Mouse (Mus musculus) stomach, embryonic 14.5 days (tissue): Measurements from ENCODE around the gene Pced1b. TPM values are rescaled to one million over a fixed set of nuclear protein-coding genes. Genes with fewer than 3 reads are reported as not detected.
"Not testable (repeated sequence)": the region's sequence is repeated elsewhere in the genome, so short reads cannot be mapped to it uniquely, and the experiment has no call there.

Experiments used
- ATAC-seq: fragments of 200-750 bp; cut with Nextera tagmentation; 2 replicates; pipeline ENCODE4 v1.8.0; 2017; ENCODE audit warnings: low read depth, moderate TSS enrichment; ENCODE audit not compliant: insufficient number of reproducible peaks, insufficient read depth, low FRiP score
- H3K27ac ChIP-seq: fragments of 300-500 bp; sonication (generic); 2 replicates; pipeline ENCODE4 v1.5.1; 2014; ENCODE audit warnings: mild to moderate bottlenecking, low read length, moderate library complexity, mixed read lengths
- H3K27me3 ChIP-seq: fragments of 300-500 bp; sonication (generic); 2 replicates; pipeline ENCODE4 v1.6.1; 2014; ENCODE audit warnings: low read length, control low read depth, mixed read lengths; ENCODE audit not compliant: control insufficient read depth, insufficient read depth
- H3K36me3 ChIP-seq: fragments of 300-500 bp; sonication (generic); 2 replicates; pipeline ENCODE4 v1.6.1; 2014; ENCODE audit warnings: mild to moderate bottlenecking, control low read depth, low read length, moderate library complexity, mixed read lengths; ENCODE audit not compliant: control insufficient read depth, insufficient read depth
- H3K4me1 ChIP-seq: fragments of 300-500 bp; sonication (generic); 2 replicates; pipeline ENCODE4 v1.6.1; 2014; ENCODE audit warnings: low read length, control low read depth, mixed read lengths; ENCODE audit not compliant: control insufficient read depth, insufficient read depth
- H3K4me2 ChIP-seq: fragments of 300-500 bp; sonication (generic); replicated peaks from 2 replicates; pipeline ENCODE4 v1.6.1; 2014; ENCODE audit warnings: low read depth, low read length, control low read depth
- H3K4me3 ChIP-seq: fragments of 300-500 bp; sonication (generic); 2 replicates; pipeline ENCODE4 v1.5.1; 2014; ENCODE audit warnings: low read depth, low read length, control low read depth
- H3K9ac ChIP-seq: fragments of 300-500 bp; sonication (generic); replicated peaks from 2 replicates; pipeline ENCODE4 v1.6.1; 2014; ENCODE audit warnings: low read depth, mild to moderate bottlenecking, control low read depth, low read length, moderate library complexity, mixed read lengths
- H3K9me3 ChIP-seq: fragments of 300-500 bp; sonication (generic); 2 replicates; pipeline ENCODE4 v1.6.1; 2016; ENCODE audit warnings: low read depth, low read length, control low read depth; ENCODE audit not compliant: control insufficient read depth
- WGBS: fragments of 180-500 bp; shearing (Covaris S2); extraction: QIAGEN DNeasy Blood & Tissue Kit; methylation state at CpG from one replicate; pipeline ENCODE4 v1.1.7; 2014; 5-methylcytosine and 5-hydroxymethylcytosine counted together
- polyA plus RNA-seq: library from polyadenylated mRNA; unstranded; fragments of >200 nt; fragmentation: Nextera tagmentation; extraction: Ambion mirVana; gene quantifications from 2 replicates; pipeline ENCODE4 v1.2.1, GENCODE M21; 2014

Gene Pced1b
- polyA plus RNA-seq, 1 experiment from 2014 or later = 4.1 TPM

- WGBS = 95% methylated on average over 7 of the region's 7 CpGs
- H3K9ac ChIP-seq = no peak overlapping the region
- H3K27ac ChIP-seq = no peak overlapping the region
- H3K4me2 ChIP-seq = no peak overlapping the region
- H3K9me3 ChIP-seq = no peaks in the 10 kb centered on the region
- no peak overlapping the region for H3K4me3 ChIP-seq
- ATAC-seq = no peak
- peaks cover 8% of the 10 kb centered on the region; the same call in 1 of the 2 replicates for H3K4me1 ChIP-seq
- no peaks in the 10 kb centered on the region for H3K27me3 ChIP-seq
- H3K36me3 ChIP-seq = no peaks in the 10 kb centered on the region
These were observed 124.0 kb downstream of the Pced1b start for GRCm38 (mm10) chr15:97370880-97371279.

GRCm38 (mm10) chr15:97372043-97372442, 125.1 kb downstream of the Pced1b start:
- not testable (repeated sequence) for H3K9ac ChIP-seq, H3K27me3 ChIP-seq, H3K4me2 ChIP-seq, H3K27ac ChIP-seq, H3K4me3 ChIP-seq, H3K36me3 ChIP-seq, ATAC-seq, H3K9me3 ChIP-seq
- peaks cover 11% of the 10 kb centered on the region; the same call in 1 of the 2 replicates for H3K4me1 ChIP-seq
- WGBS = 58% methylated on average over 3 of the region's 3 CpGs

GRCm38 (mm10) chr15:97372611-97373131, 125.8 kb downstream of the Pced1b start:
- 55% methylated on average over 6 of the region's 6 CpGs for WGBS
- H3K4me1 ChIP-seq = peaks cover 11% of the 10 kb centered on the region; the same call in 1 of the 2 replicates
- H3K4me2 ChIP-seq = no peak overlapping the region
- H3K4me3 ChIP-seq = no peak overlapping the region
- H3K9me3 ChIP-seq = no peaks in the 10 kb centered on the region
- no peaks in the 10 kb centered on the region for H3K27me3 ChIP-seq
- no peak for ATAC-seq
- H3K36me3 ChIP-seq = no peaks in the 10 kb centered on the region
- no peak overlapping the region for H3K27ac ChIP-seq
- H3K9ac ChIP-seq = no peak overlapping the region

DNA sequence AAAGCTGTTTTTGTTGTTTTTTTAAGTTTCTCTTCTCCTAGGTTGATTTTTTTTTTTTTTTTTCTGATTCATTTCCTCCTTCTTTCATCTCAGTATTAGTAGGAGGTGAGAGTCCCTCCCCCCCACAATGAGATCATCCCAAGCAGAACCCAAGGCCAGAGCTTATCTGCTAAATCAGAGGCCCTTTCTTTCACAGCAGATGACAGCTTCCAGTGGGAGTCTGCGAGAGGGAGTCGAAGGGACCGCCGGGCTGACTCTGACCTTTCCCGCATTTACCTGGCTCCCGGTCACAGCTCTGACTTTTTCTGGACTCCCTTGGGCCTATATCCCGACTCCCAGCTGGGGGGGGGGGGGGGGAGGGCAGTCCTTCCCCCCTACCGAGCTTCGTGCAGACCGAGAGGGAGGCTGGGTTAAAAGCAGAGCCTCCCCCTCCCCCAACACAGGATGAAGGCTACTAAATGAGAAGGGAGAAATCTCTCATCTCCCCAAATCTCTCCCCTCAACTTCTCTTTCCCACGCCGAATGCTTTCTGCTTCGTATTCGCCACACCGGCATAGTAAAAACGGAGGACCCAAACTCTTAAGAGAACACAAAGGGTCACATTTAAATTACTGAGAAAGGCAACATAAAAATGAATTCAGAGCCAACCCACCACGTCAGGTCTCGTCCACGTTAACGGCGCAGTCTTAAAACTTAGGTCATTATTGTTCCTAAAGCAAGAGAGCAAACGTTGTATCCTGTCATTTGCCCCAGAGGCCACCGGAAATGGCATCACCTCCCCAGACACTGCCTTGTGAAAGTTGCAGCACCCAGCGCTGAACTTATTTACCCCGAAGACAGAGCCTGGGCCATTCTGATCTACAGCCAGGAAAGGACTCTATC, 126.5 kb downstream of the Pced1b start:
- Histone ChIP-seq H3K36me3 (no peaks in the 10 kb centered on the region), H3K4me1 (peaks cover 11% of the 10 kb centered on the region; the same call in 1 of the 2 replicates), H3K4me2 (peak overlapping the region; percentile 29), H3K9me3 (no peaks in the 10 kb centered on the region), H3K4me3 (no peak overlapping the region), H3K27ac (no peak overlapping the region), H3K27me3 (no peaks in the 10 kb centered on the region), H3K9ac (no peak overlapping the region)
- ATAC-seq = no peak
- 21% methylated on average over 25 of the region's 25 CpGs for WGBS

DNA sequence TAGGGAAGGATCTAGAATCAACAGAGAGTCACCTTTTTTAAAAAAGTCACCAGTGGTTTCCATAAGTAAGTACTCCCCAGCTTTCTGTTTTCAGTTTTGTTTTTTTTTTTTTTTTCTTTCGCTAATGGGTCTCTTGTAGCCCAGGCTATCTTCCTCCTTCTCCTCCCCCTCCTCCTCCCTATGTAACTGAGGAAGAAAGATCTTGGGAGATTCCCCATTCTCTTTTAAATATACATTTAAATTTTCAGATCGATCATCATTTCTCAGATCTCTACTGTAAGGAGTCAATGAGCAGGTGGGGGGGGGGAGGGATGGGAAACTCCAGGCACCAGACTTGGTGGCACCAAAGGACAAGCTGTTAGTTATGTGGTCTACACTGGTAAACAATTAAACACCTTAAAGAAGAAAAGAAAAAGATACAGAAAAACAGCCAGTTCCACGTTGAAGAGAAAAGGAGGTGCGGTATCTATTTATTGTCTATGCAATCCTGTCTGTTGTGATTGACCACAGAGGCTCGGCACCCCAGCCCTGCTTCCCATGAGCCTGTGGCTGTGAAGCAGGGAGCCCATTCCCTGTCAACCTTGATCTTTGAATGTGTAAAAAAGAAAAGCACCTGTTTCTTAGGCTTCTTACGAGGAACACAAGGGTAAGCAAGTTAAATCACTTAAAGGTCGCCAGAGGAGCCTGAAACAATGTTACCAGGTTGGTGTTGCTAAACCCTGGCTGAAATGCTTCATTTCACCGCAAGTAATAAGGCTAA, 127.4 kb downstream of the Pced1b start:
- H3K9me3 ChIP-seq = no peaks in the 10 kb centered on the region
- H3K36me3 ChIP-seq = no peaks in the 10 kb centered on the region
- no peak overlapping the region for H3K27ac ChIP-seq
- no peak for ATAC-seq
- H3K27me3 ChIP-seq = no peaks in the 10 kb centered on the region
- WGBS = 75% methylated on average over 8 of the region's 8 CpGs
- H3K4me3 ChIP-seq = no peak overlapping the region
- H3K9ac ChIP-seq = no peak overlapping the region
- peaks cover 11% of the 10 kb centered on the region; the same call in 1 of the 2 replicates for H3K4me1 ChIP-seq
- H3K4me2 ChIP-seq = peak overlapping the region; percentile 29; the same call in 1 of the 2 replicates

DNA sequence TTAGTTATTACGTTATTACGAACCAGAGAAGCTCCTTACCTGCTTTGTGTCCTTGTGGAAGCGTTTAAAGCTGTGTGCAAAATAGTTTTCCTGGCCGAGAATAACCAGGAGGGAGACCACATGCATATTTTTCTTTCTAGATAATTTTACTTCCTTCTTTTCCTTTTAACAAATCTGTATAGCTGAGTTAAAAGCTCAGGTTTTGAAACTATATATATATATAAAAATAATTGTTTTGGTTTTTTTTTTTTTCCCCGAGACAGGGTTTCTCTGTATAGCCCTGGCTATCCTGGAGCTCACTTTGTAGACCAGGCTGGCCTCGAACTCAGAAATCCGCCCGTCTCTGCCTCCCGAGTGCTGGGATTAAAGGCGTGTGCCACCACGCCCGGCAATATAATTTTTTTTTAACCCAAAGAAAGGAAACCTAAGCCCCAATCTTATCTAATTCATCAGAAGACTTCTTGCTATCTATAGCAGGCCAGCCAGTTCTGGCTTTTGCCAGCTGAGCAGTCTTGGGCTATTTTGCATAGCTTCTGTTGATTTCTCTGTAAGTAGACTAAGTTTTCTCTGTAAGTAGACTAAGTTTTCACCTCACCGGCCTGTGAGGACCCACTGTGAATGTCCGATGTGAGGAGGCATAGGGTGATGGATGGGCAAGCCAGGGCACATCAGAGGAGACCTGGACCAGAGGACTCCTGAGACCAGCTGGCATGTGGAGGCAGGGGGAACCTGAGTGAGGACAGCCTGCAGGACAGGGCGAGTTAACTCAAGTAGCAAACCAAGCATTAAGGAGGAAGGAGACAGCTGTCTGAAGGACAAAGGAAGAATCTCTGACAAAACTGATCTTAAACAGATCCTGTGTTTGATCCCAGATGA, 128.2 kb downstream of the Pced1b start:
- no peak for ATAC-seq
- Histone ChIP-seq H3K4me3 (no peak overlapping the region), H3K9me3 (no peaks in the 10 kb centered on the region), H3K9ac (no peak overlapping the region), H3K27me3 (no peaks in the 10 kb centered on the region), H3K4me1 (peaks cover 11% of the 10 kb centered on the region; the same call in 1 of the 2 replicates), H3K4me2 (no peak overlapping the region), H3K36me3 (no peaks in the 10 kb centered on the region), H3K27ac (no peak overlapping the region)
- 83% methylated on average over 15 of the region's 15 CpGs for WGBS

- Histone ChIP-seq H3K27ac (no peak overlapping the region), H3K4me3 (no peak overlapping the region)
- WGBS = 39% methylated on average over 7 of the region's 7 CpGs
These were observed 129.3 kb downstream of the Pced1b start for GRCm38 (mm10) chr15:97376081-97376742.

More at GRCm38 (mm10) chr15:97376081-97376742, 129.3 kb downstream of the Pced1b start:
- Histone ChIP-seq H3K9me3 (no peaks in the 10 kb centered on the region), H3K36me3 (no peaks in the 10 kb centered on the region), H3K9ac (no peak overlapping the region), H3K4me1 (peaks cover 11% of the 10 kb centered on the region; the same call in 1 of the 2 replicates), H3K27me3 (no peaks in the 10 kb centered on the region), H3K4me2 (0 out of 2 replicates have a peak overlapping the region, but pooled peaks have one; percentile 6)
- no peak for ATAC-seq
